Mouse (Mus musculus) heart, adult 11 months (tissue): Measurements from ENCODE around the gene Rbfox3.
"Not testable (repeated sequence)": the region's sequence is repeated elsewhere in the genome, so short reads cannot be mapped to it uniquely, and the experiment has no call there.

Source experiments
- DNase-seq: peaks from one replicate; pipeline ENCODE4 v3.0.0; 2022

The Rbfox3 gene

GRCm38 (mm10) chr11:118807511-118807910 lies 103.9 kb downstream of the Rbfox3 start:
- DNase-seq, result no peak

- DNase-seq, result no peak
These were observed 116.4 kb downstream of the Rbfox3 start for GRCm38 (mm10) chr11:118794856-118795602.

GRCm38 (mm10) chr11:118793639-118794021 lies 117.8 kb downstream of the Rbfox3 start:
- DNase-seq, result no peak

- DNase-seq, result no peak
These were observed 118.3 kb downstream of the Rbfox3 start for GRCm38 (mm10) chr11:118792916-118793638.

- DNase-seq, result no peak
These were observed 119.1 kb downstream of the Rbfox3 start for GRCm38 (mm10) chr11:118792163-118792915.

- no peak for DNase-seq
These were observed 120.0 kb downstream of the Rbfox3 start for GRCm38 (mm10) chr11:118791391-118791790.

GRCm38 (mm10) chr11:118788091-118788490 lies 123.3 kb downstream of the Rbfox3 start:
- no peak for DNase-seq

- DNase-seq, result no peak
These were observed 128.7 kb downstream of the Rbfox3 start for GRCm38 (mm10) chr11:118782677-118783076.

GRCm38 (mm10) chr11:118775753-118776152 lies 135.6 kb downstream of the Rbfox3 start:
- DNase-seq, result no peak

GRCm38 (mm10) chr11:118774777-118775176 lies 136.6 kb downstream of the Rbfox3 start:
- not testable (repeated sequence) for DNase-seq

- DNase-seq, result no peak
These were observed 138.3 kb downstream of the Rbfox3 start for GRCm38 (mm10) chr11:118773076-118773583.

- no peak for DNase-seq
These were observed 140.0 kb downstream of the Rbfox3 start for GRCm38 (mm10) chr11:118771358-118771757.

- no peak for DNase-seq
These were observed 140.6 kb downstream of the Rbfox3 start for GRCm38 (mm10) chr11:118770789-118771188.

GRCm38 (mm10) chr11:118769542-118769941 lies 141.9 kb downstream of the Rbfox3 start:
- no peak for DNase-seq

GRCm38 (mm10) chr11:118768441-118768840 lies 143.0 kb downstream of the Rbfox3 start:
- DNase-seq, result no peak

- DNase-seq, result no peak
These were observed 144.0 kb downstream of the Rbfox3 start for GRCm38 (mm10) chr11:118767411-118767810.

- no peak for DNase-seq
These were observed 151.0 kb downstream of the Rbfox3 start for GRCm38 (mm10) chr11:118760296-118760988.

GRCm38 (mm10) chr11:118759228-118759627 lies 152.2 kb downstream of the Rbfox3 start:
- no peak for DNase-seq

GRCm38 (mm10) chr11:118758277-118758990 lies 153.0 kb downstream of the Rbfox3 start:
- no peak for DNase-seq

- DNase-seq, result no peak
These were observed 153.9 kb downstream of the Rbfox3 start for GRCm38 (mm10) chr11:118757488-118757887.

GRCm38 (mm10) chr11:118755003-118755402 lies 156.4 kb downstream of the Rbfox3 start:
- DNase-seq, result no peak

GRCm38 (mm10) chr11:118754535-118754934 lies 156.9 kb downstream of the Rbfox3 start:
- DNase-seq, result no peak
